Mouse (Mus musculus) midbrain, embryonic 10.5 days (tissue): ENCODE results near the gene Nop2. TPM values are rescaled to one million over a fixed set of nuclear protein-coding genes. Genes with fewer than 3 reads are reported as not detected.
"Not testable (repeated sequence)": the region's sequence is repeated elsewhere in the genome, so short reads cannot be mapped to it uniquely, and the experiment has no call there.

Source experiments
- DNase-seq: peaks from one replicate; pipeline ENCODE4 v3.0.0-alpha.2; 2017; ENCODE audit warnings: low spot score
- H3K27ac ChIP-seq: fragments of 300-500 bp; sonication (generic); replicated peaks from 2 replicates; pipeline ENCODE4 v1.5.1; 2016; ENCODE audit warnings: mild to moderate bottlenecking
- H3K27me3 ChIP-seq: fragments of 300-500 bp; sonication (generic); 2 replicates; pipeline ENCODE4 v1.6.1; 2016; ENCODE audit warnings: low read depth, mild to moderate bottlenecking; ENCODE audit not compliant: poor library complexity, severe bottlenecking
- H3K36me3 ChIP-seq: fragments of 300-500 bp; sonication (generic); 2 replicates; pipeline ENCODE4 v1.6.1; 2016; ENCODE audit warnings: mild to moderate bottlenecking, moderate library complexity
- H3K4me1 ChIP-seq: fragments of 300-500 bp; sonication (generic); 2 replicates; pipeline ENCODE4 v1.6.1; 2016
- H3K4me3 ChIP-seq: fragments of 300-500 bp; sonication (generic); 2 replicates; pipeline ENCODE4 v1.5.1; 2016; ENCODE audit warnings: mild to moderate bottlenecking, moderate library complexity
- H3K9me3 ChIP-seq: fragments of 300-500 bp; sonication (generic); replicated peaks from 2 replicates; pipeline ENCODE4 v1.6.1; 2016; ENCODE audit warnings: mild to moderate bottlenecking
- WGBS: fragments of 180-500 bp; shearing (Covaris S2); methylation state at CpG from one replicate; pipeline ENCODE4 v1.1.7; 2016; 5-methylcytosine and 5-hydroxymethylcytosine counted together
- polyA plus RNA-seq: library from polyadenylated mRNA; unstranded; fragments of >200 nt; fragmentation: Nextera tagmentation; extraction: Ambion mirVana; gene quantifications from 2 replicates; pipeline ENCODE4 v1.2.1, GENCODE M21; 2016

The Nop2 gene
- polyA plus RNA-seq, 1 experiment from 2014 or later, result 86.4 TPM

DNA sequence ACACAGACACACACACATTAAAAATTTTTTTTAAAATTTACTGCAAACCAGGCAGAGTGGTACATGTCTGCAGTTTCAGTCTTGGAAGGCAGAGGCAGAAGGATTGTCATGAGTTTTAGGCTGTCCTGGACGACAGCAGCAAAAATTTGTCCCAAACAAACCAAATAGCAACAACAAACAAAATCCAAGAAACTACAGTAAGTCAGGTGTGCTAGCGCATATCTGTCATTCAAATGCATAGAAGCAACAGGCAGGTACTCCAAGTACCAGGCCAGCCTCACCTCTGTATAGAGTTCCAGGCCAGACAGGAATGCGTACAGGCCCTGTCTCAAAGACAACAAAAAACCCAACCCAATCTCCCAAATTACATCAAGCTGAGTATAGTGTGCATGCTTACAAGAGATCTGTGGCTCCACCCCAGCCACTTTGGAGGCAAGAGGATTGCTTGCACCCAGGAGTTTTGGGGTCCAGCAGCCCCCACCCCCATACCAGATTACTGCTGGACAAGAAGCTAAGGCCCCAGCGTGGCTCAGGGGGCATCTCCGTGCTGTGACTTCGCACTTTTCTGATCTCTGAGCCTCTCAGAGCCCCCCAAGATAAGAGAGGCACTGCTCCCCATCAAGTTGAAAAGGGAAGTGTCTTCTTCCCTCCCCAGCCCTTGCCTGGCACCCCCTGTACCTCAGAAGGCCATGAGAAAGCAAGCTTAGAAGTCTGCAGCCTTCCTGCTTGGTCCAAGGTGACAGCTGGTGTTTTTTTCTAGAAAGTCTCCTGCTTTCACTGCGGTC lies 28.3 kb downstream of the Nop2 start:
- peak overlapping the region; percentile 55; the same call in 1 of the 2 replicates for H3K27ac ChIP-seq
- no peaks in the 10 kb centered on the region for H3K9me3 ChIP-seq
- peaks cover 76% of the 10 kb centered on the region for H3K4me1 ChIP-seq
- H3K36me3 ChIP-seq, result peaks cover 92% of the 10 kb centered on the region
- DNase-seq, result no peak
- peak overlapping the region; percentile 29; the same call in 1 of the 2 replicates for H3K4me3 ChIP-seq
- H3K27me3 ChIP-seq, result no peaks in the 10 kb centered on the region
- WGBS, result 87% methylated on average over 7 of the region's 7 CpGs

DNA sequence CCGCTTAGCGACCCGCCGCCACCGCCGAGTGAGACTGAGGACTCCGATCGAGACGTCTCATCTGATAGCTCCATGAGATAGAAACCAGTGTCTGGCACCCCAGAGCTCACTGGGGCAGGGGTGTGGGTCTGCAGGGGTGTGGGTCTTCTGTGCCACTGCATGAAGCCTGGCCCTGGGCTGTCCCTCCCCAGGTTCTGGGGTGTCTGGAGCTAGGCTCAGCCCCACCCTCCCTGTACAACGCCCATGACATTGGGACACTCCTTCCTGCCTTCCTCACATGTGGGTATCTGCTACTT lies 28.8 kb downstream of the Nop2 start:
- peak overlapping the region; percentile 55 for H3K27ac ChIP-seq
- DNase-seq, result no peak
- H3K4me1 ChIP-seq, result peaks cover 71% of the 10 kb centered on the region
- H3K27me3 ChIP-seq, result no peaks in the 10 kb centered on the region
- H3K36me3 ChIP-seq, result peaks cover 88% of the 10 kb centered on the region
- 69% methylated on average over 10 of the region's 10 CpGs for WGBS
- H3K9me3 ChIP-seq, result no peaks in the 10 kb centered on the region
- H3K4me3 ChIP-seq, result peak overlapping the region; percentile 29; the same call in 1 of the 2 replicates

DNA sequence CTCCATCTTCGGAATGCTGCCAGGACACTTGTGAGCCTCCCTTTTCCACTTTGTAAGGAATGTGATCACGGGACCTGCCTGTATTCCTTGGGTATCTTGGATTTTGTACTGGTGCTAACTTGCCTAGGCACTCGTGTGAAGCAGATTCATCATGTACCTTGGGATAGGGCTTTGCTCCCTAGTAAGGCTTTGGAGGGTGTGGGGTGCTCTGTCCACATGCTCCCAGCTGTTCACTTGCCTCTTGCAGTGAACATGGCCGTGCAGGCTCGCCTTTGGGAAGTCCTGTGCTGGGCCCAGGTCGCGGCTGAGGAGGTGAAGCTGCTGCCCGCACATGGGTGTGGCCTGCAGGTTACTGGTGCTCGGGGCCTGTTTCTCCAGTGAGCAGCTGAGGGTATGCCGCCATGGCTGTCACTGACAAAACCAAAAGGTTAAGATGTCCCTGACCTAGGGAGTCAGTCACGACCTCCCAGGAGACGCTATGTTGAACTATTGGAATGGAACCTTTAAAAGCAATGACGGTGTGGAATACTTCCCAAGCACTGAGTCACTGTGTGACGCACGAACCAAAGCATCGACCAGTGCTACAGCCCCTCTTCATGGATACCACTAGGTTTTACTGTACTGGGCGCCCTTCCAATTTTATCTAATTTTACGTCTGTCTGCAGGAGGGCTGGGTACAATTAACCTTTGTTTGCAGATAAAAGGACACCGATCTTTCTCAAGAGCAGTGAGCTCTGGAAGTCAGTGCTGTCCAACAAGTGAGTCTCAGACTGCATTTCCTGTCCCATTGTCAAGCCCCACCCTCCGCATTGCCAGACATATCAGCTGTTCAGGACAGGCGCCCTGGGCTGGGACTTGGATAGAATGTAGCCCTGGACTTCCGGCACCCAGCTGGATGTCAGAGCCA lies 29.4 kb downstream of the Nop2 start:
- H3K4me1 ChIP-seq, result peaks cover 69% of the 10 kb centered on the region
- H3K4me3 ChIP-seq, result peak overlapping the region; percentile 29
- 16% methylated on average over 22 of the region's 22 CpGs for WGBS
- H3K27ac ChIP-seq, result peak overlapping the region; percentile 55
- no peaks in the 10 kb centered on the region for H3K27me3 ChIP-seq
- DNase-seq, result peak; percentile 68
- peaks cover 82% of the 10 kb centered on the region for H3K36me3 ChIP-seq
- no peaks in the 10 kb centered on the region for H3K9me3 ChIP-seq

DNA sequence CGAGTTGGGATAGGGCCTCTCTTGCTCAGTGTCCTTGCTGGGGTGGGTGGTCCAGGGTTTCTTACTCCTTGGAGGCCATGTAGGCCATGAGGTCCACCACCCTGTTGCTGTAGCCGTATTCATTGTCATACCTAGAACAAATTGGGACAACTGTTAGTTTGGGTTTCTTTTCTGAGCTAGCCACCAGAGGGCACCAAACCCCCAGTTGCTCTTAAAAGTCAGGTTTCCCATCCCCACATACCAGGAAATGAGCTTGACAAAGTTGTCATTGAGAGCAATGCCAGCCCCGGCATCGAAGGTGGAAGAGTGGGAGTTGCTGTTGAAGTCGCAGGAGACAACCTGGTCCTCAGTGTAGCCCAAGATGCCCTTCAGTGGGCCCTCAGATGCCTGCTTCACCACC lies 30.3 kb downstream of the Nop2 start:
- Histone ChIP-seq H3K4me3 (peak overlapping the region; percentile 33), H3K4me1 (peaks cover 69% of the 10 kb centered on the region), H3K36me3 (peaks cover 79% of the 10 kb centered on the region)
- not testable (repeated sequence) for H3K27ac ChIP-seq, H3K27me3 ChIP-seq, H3K9me3 ChIP-seq
- WGBS, result 27% methylated on average over 4 of the region's 5 CpGs
- peak; percentile 68 for DNase-seq

DNA sequence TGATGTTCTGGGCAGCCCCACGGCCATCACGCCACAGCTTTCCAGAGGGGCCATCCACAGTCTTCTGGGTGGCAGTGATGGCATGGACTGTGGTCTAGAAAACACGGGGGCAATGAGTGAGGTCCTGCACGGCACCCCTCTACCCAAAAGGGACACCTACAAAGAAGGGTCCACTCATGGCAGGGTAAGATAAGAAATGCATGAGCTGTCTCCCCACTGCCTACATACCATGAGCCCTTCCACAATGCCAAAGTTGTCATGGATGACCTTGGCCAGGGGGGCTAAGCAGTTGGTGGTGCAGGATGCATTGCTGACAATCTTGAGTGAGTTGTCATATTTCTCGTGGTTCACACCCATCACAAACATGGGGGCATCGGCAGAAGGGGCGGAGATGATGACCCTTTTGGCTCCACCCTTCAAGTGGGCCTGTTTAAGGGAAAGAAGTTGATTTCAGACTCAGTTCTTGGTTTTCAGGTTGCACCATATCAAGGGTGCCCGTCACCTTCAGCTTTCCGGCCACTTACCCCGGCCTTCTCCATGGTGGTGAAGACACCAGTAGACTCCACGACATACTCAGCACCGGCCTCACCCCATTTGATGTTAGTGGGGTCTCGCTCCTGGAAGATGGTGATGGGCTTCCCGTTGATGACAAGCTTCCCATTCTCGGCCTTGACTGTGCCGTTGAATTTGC lies 31.1 kb downstream of the Nop2 start:
- DNase-seq, H3K27ac ChIP-seq, H3K9me3 ChIP-seq, H3K27me3 ChIP-seq: not testable (repeated sequence)
- H3K36me3 ChIP-seq, result peaks cover 81% of the 10 kb centered on the region
- H3K4me1 ChIP-seq, result peaks cover 69% of the 10 kb centered on the region
- WGBS, result 80% methylated on average over 13 of the region's 16 CpGs
- H3K4me3 ChIP-seq, result peak overlapping the region; percentile 40

DNA sequence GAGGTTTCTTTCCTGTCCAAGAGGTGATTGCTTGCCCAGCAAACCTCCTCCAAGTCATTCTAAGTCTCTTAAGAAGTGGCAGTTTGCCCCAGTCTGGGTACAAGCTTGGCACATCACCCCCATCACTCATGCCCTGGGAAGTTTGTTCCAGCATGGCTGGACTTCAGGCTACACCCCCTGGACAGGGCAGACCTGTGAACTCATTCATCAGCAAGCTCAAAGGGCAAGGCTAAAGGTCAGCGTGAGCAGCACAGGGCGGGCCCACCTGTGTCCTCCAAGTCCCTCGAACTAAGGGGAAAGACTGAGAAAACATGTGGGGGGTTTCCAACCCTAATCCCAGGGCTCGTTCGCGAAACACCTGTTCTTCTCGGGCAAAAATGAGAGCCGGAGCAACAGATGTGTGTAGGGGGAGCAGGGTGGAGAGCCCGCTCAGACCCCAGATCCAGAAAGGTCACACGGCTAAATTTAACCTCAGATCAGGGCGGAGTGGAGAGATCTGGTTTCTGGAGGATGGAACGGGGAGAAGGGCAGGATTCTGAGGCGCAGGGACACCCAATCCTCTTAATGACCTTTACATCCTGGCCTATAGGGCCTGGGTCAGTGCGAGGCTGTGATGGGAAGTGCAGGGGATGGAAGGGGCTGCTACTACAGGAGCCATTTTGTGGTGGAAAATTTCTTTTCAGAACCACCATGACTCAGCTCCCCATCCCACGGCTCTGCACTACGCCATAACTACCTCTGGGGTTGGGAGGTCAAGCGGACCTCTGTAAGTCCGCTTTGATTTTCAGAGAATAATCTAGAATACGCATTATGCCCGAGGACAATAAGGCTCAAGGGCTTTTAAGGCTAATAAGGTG lies 32.3 kb downstream of the Nop2 start:
- no peaks in the 10 kb centered on the region for H3K9me3 ChIP-seq
- peaks cover 63% of the 10 kb centered on the region for H3K4me1 ChIP-seq
- peak; percentile 36 for DNase-seq
- peaks cover 83% of the 10 kb centered on the region for H3K36me3 ChIP-seq
- peak overlapping the region; percentile 100 for H3K27ac ChIP-seq
- no peaks in the 10 kb centered on the region for H3K27me3 ChIP-seq
- H3K4me3 ChIP-seq, result peak overlapping the region; percentile 98
- 9% methylated on average over 20 of the region's 20 CpGs for WGBS

DNA sequence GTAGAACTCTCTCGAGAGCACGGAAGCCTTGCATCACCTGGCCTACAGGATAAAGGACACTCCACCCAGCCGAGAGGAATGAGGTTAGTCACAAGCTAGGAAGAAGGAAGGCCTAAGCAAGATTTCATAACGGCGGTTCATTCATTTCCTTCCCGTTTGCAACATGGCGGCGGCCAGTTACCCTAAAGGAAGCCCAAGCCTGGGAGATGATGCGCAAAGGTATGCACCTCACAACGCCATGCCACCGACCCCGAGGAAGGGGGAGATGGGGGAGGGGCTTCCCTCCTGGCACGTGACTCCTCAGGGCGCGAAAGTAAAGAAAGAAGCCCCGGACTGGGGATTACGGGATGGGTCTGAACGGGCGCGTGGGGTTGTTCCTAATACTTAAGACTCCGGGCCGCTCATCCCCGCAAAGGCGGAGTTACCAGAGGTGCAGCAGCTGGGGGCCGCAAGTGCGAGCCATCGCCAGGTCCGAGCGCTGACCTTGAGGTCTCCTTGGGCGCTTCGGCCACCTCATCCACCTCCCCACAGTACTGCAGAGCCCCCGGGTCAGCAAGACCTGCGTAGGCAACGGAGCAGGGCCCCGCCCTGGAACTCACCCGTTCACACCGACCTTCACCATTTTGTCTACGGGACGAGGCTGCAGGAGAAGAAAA lies 33.1 kb downstream of the Nop2 start:
- Histone ChIP-seq H3K4me3 (peak overlapping the region; percentile 98), H3K27ac (peak overlapping the region; percentile 100), H3K27me3 (no peaks in the 10 kb centered on the region), H3K4me1 (peaks cover 62% of the 10 kb centered on the region), H3K9me3 (no peaks in the 10 kb centered on the region), H3K36me3 (peaks cover 83% of the 10 kb centered on the region)
- under 1% methylated on average over 39 of the region's 39 CpGs for WGBS
- peak; percentile 87 for DNase-seq

DNA sequence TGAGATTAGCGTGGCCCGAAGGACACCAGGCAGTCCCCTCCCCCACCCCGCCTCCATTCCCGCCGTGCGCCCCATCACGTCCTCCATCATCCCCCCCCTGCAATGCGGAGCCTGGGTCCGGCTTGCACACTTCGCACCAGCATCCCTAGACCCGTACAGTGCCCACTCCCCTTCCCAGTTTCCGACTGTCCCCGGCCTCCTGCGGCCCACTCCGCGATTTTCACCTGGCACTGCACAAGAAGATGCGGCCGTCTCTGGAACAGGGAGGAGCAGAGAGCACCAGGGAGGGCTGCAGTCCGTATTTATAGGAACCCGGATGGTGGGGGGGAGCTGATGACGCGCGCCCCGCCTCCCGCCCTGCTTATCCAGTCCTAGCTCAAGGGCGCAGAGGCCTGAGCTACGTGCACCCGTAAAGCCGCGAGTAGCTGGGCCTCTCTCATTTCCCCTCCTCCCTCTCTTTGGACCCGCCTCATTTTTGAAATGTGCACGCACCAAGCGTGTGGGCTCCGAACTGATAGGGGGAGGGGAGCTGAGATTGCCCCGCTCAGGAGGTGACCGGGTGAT lies 33.7 kb downstream of the Nop2 start:
- peaks cover 57% of the 10 kb centered on the region for H3K4me1 ChIP-seq
- peak overlapping the region; percentile 100 for H3K27ac ChIP-seq
- peaks cover 83% of the 10 kb centered on the region for H3K36me3 ChIP-seq
- H3K4me3 ChIP-seq, result peak overlapping the region; percentile 98
- H3K27me3 ChIP-seq, result no peaks in the 10 kb centered on the region
- H3K9me3 ChIP-seq, result no peaks in the 10 kb centered on the region
- DNase-seq, result peak; percentile 97
- WGBS, result under 1% methylated on average over 36 of the region's 36 CpGs

DNA sequence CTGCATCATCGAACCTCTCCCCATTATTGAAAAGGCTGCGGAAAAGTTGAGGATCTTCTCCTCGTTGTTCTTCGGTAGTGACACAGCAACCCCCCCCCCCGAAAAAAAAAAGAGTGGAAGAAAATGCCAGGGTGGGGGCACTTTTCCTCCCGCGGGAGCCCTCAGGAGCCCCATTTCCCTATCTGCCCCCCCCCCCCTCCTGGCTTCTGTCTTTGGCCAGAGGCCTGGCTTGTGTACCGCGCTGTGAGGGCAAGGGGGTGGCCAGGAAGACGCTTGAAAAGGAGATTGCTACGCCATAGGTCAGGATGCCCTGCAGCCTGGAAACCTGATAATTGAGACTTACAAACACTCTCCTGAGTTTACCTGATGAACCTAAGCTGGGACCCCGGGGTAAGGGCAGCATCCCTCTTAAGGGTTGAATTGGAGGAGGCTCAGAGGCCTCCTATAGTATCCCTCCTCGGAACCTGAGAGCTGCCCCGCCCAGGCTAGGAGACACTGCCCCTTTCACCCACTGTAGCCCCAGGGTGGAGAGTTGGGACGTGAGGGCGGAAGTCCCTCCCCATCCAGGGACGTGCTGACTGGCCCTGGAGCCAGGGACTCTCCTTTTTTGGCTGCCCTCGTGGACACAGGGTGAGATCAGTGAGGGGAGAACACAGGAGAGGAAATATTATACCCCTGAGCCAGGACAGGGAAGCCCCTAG lies 34.5 kb downstream of the Nop2 start, which contains the start of gene Gapdh:
TSS of gene Gapdh (minus strand) at position 417 of the 701 bp plus-strand sequence.
- WGBS, result under 1% methylated on average over 18 of the region's 18 CpGs
- Histone ChIP-seq H3K27ac (peak within 1 kb of the TSS; percentile 100), H3K9me3 (no peaks in the 10 kb centered on the region), H3K4me1 (peaks cover 49% of the 10 kb centered on the region), H3K36me3 (peaks cover 83% of the 10 kb centered on the region), H3K4me3 (peak within 1 kb of the TSS; percentile 98), H3K27me3 (no peaks in the 10 kb centered on the region)
- peak; percentile 78 for DNase-seq

DNA sequence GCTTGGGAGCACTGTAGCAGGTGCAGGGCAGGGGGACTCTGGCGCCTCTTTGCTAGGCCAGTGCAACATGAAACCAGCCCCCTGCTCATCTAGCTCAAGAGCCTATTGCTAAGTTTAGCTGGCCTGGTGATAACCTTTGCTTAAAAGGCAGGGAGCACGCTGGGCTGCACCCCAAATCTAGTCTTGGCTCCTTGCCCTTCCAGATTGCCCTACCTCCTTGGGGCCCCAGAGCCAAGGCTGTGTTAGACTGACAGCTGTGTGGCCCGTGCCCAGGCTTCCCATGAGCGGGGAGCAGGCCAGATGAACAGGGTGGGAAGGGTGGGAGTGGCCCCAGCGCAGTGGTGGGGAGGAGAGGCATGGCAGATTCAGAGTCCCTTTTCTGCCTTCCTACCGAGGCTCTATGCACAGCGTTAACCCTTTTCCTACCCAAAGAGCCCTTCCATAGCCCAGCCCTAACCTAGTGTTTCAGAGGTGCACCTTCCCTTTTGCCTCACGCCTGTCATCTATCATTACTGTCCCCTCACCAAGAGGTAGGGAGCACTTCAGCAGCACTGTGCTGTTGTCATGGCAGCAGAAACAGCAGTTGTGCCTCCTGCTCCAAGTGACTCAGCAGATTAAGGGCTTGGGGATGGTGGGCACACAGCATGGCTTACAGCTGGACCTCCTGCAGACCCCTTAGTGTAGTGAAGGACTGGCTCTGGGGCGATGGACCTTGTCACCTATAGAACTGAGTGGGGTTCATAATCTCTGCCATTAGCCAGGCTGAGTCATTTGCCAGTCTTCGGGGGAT lies 35.3 kb downstream of the Nop2 start:
- peaks cover 84% of the 10 kb centered on the region for H3K36me3 ChIP-seq
- peak overlapping the region; percentile 98 for H3K4me3 ChIP-seq
- H3K27me3 ChIP-seq, result no peaks in the 10 kb centered on the region
- 16% methylated on average over 10 of the region's 10 CpGs for WGBS
- peak; percentile 64 for DNase-seq
- peaks cover 44% of the 10 kb centered on the region for H3K4me1 ChIP-seq
- H3K27ac ChIP-seq, result peak overlapping the region; percentile 100
- no peaks in the 10 kb centered on the region for H3K9me3 ChIP-seq
